Mouse (Mus musculus) heart, adult 2 months (tissue): ENCODE measurements around the gene Creb3l2. TPM values are rescaled to one million over a fixed set of nuclear protein-coding genes. Genes with fewer than 3 reads are reported as not detected.

Source experiments
- DNase-seq, 2 experiments: peaks; one replicate each; pipeline ENCODE4 v3.0.0; 2021
- H3K27ac ChIP-seq: fragments of 200-600 bp; 2 replicates; pipeline ENCODE4 v1.8.1; 2022
- H3K27me3 ChIP-seq: fragments of 200-500 bp; 2 replicates; pipeline ENCODE4 v1.6.1; 2012; ENCODE audit warnings: mild to moderate bottlenecking, low read length, inconsistent platforms, mixed read lengths; ENCODE audit not compliant: control insufficient read depth, insufficient read depth
- H3K36me3 ChIP-seq: fragments of 200-500 bp; 2 replicates; pipeline ENCODE4 v1.6.1; 2012; ENCODE audit warnings: low read length, inconsistent platforms; ENCODE audit not compliant: control insufficient read depth, insufficient read depth
- H3K4me1 ChIP-seq: fragments of 200-500 bp; 2 replicates; pipeline ENCODE4 v1.6.1; 2011; ENCODE audit warnings: low read length; ENCODE audit not compliant: control insufficient read depth, insufficient read depth
- H3K4me3 ChIP-seq: fragments of 200-600 bp; 2 replicates; pipeline ENCODE4 v1.8.1; 2022
- H3K79me2 ChIP-seq: fragments of 200-500 bp; replicated peaks from 2 replicates; pipeline ENCODE4 v1.6.1; 2012; ENCODE audit warnings: mild to moderate bottlenecking, inconsistent platforms, low read length, moderate library complexity, mixed read lengths; ENCODE audit not compliant: control insufficient read depth, insufficient read depth
- H3K9ac ChIP-seq: fragments of 200-500 bp; 2 replicates; pipeline ENCODE4 v1.6.1; 2012; ENCODE audit warnings: low read depth, mild to moderate bottlenecking, control low read depth, inconsistent platforms, low read length, mixed read lengths
- CTCF ChIP-seq: fragments of 200-600 bp; IDR thresholded peaks from 2 replicates; pipeline ENCODE4 v1.8.1; 2022; ENCODE audit warnings: antibody characterized with exemption, mild to moderate bottlenecking, moderate library complexity
- EP300 ChIP-seq: fragments of 200-500 bp; IDR thresholded peaks from 2 replicates; pipeline ENCODE4 v1.6.1; 2011; ENCODE audit warnings: low read depth, low read length, control low read depth; ENCODE audit not compliant: insufficient read depth
- POLR2A ChIP-seq: fragments of 200-500 bp; IDR thresholded peaks from 2 replicates; pipeline ENCODE4 v1.6.1; 2011; ENCODE audit warnings: mild to moderate bottlenecking, low read depth, low read length, control low read depth; ENCODE audit not compliant: insufficient read depth
- WGBS: fragments of 180-500 bp; shearing (Covaris S2); methylation state at CpG from one replicate; pipeline ENCODE4 v1.1.7; 2018; 5-methylcytosine and 5-hydroxymethylcytosine counted together
- intact Hi-C: fragments of 180-260 bp; cut with DNase I; formaldehyde crosslinking; loops from one replicate; pipeline ENCODE4 v1.15.1; 2025
- polyA plus RNA-seq: library from polyadenylated mRNA; depleted of rRNA; stranded (reverse); fragments of >200 nt; gene quantifications from 2 replicates; pipeline ENCODE4 v1.2.3, GENCODE M21; 2012
- total RNA-seq, 2 experiments: library from RNA; stranded (reverse); gene quantifications; 2 replicates each; pipeline ENCODE4 v1.2.3; 2021

The Creb3l2 gene
- total and polyA plus RNA-seq, 3 experiments = 16.7 to 26.5 (median 20.5) TPM

DNA sequence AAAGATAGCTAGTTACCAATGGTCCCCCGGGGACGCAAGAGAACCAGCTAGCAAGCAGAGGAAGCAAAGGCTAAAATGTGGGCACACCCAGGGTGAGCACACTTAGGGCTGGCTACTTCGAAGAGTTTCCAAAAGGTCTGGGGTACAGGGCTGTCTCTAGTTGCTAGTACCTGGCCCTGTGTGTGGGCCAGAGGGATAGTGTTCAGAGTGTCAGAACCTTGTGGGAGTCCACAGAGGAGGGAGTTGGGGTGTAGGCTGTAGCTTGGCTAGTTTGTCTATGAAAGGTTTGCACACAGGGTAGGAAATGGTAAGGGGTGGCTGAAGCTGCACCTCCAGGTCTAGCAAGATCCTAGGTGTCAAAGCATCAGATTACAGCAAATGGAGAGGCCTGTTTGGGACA lies 116.9 kb downstream of the Creb3l2 start:
- no peak for DNase-seq
- WGBS = 77% methylated on average over 3 of the region's 3 CpGs
- intact Hi-C loops = no loop called here

DNA sequence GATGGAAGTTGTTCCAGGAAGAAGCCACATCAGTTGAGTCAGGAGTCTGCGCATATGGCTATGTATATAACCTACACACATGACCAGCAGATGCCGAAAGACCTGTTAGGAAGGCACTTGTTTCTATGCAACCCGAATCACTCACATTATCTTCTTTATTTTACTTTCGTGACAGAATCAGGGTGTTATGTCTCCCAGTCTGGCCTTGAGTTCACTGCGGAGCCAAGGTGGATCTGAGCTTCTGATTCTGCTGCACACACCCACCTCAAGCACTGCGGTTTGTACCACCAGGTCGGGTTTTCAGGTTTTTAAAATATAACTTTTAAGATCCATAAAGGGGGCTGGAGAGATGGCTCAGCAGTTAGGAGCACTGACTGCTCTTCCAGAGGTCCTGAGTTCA lies 119.3 kb downstream of the Creb3l2 start:
- Histone ChIP-seq H3K79me2 (no peaks in the 10 kb centered on the region), H3K4me3 (no peak overlapping the region), H3K9ac (no peak overlapping the region), H3K36me3 (no peaks in the 10 kb centered on the region), H3K4me1 (no peaks in the 10 kb centered on the region), H3K27me3 (no peaks in the 10 kb centered on the region), H3K27ac (no peak overlapping the region)
- intact Hi-C loops = no loop called here
- TF ChIP-seq EP300 (no peak), CTCF (no peak), POLR2A (no peak)
- no peak for DNase-seq
- 92% methylated on average over 7 of the region's 7 CpGs for WGBS

More for the DNA sequence above, 116.9 kb downstream of the Creb3l2 start:
- no peak overlapping the region for H3K4me3 ChIP-seq
- H3K9ac ChIP-seq = no peak overlapping the region
- no peaks in the 10 kb centered on the region for H3K79me2 ChIP-seq
- no peak for TF ChIP-seq EP300
- TF ChIP-seq POLR2A = no peak
- TF ChIP-seq CTCF = no peak
- peaks cover under 1% of the 10 kb centered on the region; the same call in 1 of the 2 replicates for H3K4me1 ChIP-seq
- H3K36me3 ChIP-seq = peaks cover under 1% of the 10 kb centered on the region
- H3K27ac ChIP-seq = no peak overlapping the region
- H3K27me3 ChIP-seq = no peaks in the 10 kb centered on the region

DNA sequence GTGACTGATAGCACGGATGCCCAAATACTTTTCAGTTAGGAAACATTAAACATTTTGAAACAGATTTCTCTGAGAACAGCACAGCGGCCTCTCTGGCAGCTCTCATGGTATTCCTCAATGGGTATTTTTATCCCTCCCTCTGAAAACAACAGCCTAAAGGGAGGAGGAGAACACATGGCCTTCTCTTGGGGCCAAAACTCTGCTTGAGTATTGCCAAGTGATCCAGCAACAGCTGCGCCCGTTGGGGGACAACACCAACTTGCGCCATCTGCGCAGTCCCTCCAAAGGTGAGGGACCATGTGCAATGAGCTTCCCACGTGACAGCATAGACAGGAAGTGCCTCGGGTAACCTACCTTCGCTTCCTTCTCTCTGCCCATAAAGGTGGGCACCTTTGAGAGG lies 119.9 kb downstream of the Creb3l2 start:
- Histone ChIP-seq H3K4me3 (no peak overlapping the region), H3K36me3 (no peaks in the 10 kb centered on the region), H3K27me3 (no peaks in the 10 kb centered on the region), H3K4me1 (no peaks in the 10 kb centered on the region), H3K79me2 (no peaks in the 10 kb centered on the region), H3K9ac (no peak overlapping the region), H3K27ac (no peak overlapping the region)
- WGBS = 78% methylated on average over 9 of the region's 9 CpGs
- DNase-seq = no peak
- intact Hi-C loops = no loop called here
- TF ChIP-seq POLR2A = no peak
- TF ChIP-seq EP300 = no peak
- no peak for TF ChIP-seq CTCF

DNA sequence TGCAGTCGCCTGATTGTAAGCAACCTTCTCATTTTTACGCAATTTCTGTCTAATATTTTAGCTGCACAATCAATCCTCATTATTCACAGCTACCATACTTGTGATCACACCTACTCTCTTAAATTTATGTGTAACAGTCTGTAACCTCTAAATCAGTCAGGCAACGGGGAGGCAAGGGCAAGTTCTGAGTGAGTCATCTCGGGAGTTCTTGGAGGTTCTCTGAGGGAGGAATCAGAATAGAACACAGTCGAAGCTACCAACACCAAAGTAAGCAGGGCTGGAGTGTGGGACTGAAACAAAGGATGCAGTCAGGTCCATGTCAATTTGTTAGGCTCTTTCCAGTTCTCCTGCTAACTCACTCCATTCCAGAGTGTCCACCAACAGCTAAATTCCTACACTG lies 124.0 kb downstream of the Creb3l2 start:
- 73% methylated on average over 5 of the region's 5 CpGs for WGBS
- Histone ChIP-seq H3K4me1 (no peaks in the 10 kb centered on the region), H3K36me3 (no peaks in the 10 kb centered on the region), H3K27me3 (no peaks in the 10 kb centered on the region), H3K27ac (no peak overlapping the region), H3K79me2 (no peaks in the 10 kb centered on the region), H3K9ac (no peak overlapping the region), H3K4me3 (no peak overlapping the region)
- TF ChIP-seq EP300 (no peak), POLR2A (no peak), CTCF (no peak)
- intact Hi-C loops = no loop called here
- DNase-seq = no peak

DNA sequence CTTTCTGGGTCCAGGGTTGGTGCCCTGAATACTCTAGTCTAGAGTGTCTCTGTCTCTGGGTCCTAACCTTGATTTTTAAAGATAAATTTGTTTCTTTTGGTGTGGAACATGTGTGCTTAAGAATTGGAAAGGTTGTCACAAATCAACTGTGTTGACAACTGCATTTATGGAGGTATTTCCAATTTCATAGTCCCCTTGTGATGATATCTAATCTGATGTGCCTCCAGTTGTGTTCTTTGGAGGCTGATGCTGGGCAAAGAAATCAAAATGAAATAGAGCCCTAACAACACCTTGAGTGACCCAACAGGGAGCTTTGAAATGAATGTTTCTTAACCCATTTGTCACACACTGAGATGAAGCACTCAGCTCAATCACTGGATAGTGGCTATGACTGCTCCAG lies 126.5 kb downstream of the Creb3l2 start:
- Histone ChIP-seq H3K27ac (no peak overlapping the region), H3K27me3 (no peaks in the 10 kb centered on the region), H3K36me3 (no peaks in the 10 kb centered on the region), H3K4me3 (no peak overlapping the region), H3K79me2 (no peaks in the 10 kb centered on the region), H3K4me1 (no peaks in the 10 kb centered on the region), H3K9ac (no peak overlapping the region)
- TF ChIP-seq EP300 (no peak), POLR2A (no peak), CTCF (no peak)
- no peak for DNase-seq
- intact Hi-C loops = no loop called here

DNA sequence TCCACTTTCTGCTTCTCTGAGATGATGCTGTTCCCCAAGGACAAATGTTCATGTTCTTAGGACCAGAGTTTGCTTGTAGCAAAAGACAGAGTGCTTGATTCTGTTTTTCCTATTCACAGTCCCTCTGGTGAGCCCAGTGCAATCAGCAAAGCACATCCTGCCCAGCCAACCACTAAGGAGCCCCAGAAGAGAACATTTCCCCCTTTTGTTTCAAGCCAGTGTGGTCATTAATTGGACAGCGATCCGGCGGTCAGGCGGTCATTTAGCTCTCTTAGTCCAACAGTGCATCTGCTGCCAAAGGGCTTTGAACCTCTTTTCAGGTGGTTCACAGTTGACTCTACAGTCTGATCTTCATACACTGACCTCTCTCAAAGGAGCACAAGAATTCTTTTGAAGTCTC lies 131.3 kb downstream of the Creb3l2 start:
- TF ChIP-seq EP300 = no peak
- no peak for TF ChIP-seq POLR2A
- TF ChIP-seq CTCF = no peak
- intact Hi-C loops = no loop called here
- H3K4me1 ChIP-seq = no peaks in the 10 kb centered on the region
- H3K27ac ChIP-seq = no peak overlapping the region
- H3K36me3 ChIP-seq = no peaks in the 10 kb centered on the region
- 59% methylated on average over 4 of the region's 4 CpGs for WGBS
- no peaks in the 10 kb centered on the region for H3K79me2 ChIP-seq
- no peak for DNase-seq
- no peaks in the 10 kb centered on the region for H3K27me3 ChIP-seq
- no peak overlapping the region for H3K4me3 ChIP-seq
- H3K9ac ChIP-seq = no peak overlapping the region
